Mouse (Mus musculus) hindbrain, embryonic 13.5 days (tissue): ENCODE measurements around the gene Olfr33. TPM values are rescaled to one million over a fixed set of nuclear protein-coding genes. Genes with fewer than 3 reads are reported as not detected.

Source experiments
- ATAC-seq: fragments of 200-750 bp; cut with Nextera tagmentation; 2 replicates; pipeline ENCODE4 v1.8.0; 2017; ENCODE audit warnings: moderate TSS enrichment; ENCODE audit not compliant: low FRiP score
- H3K27ac ChIP-seq: fragments of 300-500 bp; sonication (generic); 2 replicates; pipeline ENCODE4 v1.5.1; 2015; ENCODE audit warnings: inconsistent platforms, mild to moderate bottlenecking, moderate library complexity
- H3K27me3 ChIP-seq: fragments of 300-500 bp; sonication (generic); 2 replicates; pipeline ENCODE4 v1.6.1; 2015; ENCODE audit warnings: mild to moderate bottlenecking, inconsistent platforms
- H3K36me3 ChIP-seq: fragments of 300-500 bp; sonication (generic); 2 replicates; pipeline ENCODE4 v1.6.1; 2015; ENCODE audit warnings: mild to moderate bottlenecking, inconsistent platforms
- H3K4me1 ChIP-seq: fragments of 300-500 bp; sonication (generic); replicated peaks from 2 replicates; pipeline ENCODE4 v1.6.1; 2015; ENCODE audit warnings: inconsistent platforms
- H3K4me2 ChIP-seq: fragments of 300-500 bp; sonication (generic); 2 replicates; pipeline ENCODE4 v1.6.1; 2015; ENCODE audit warnings: inconsistent platforms, mild to moderate bottlenecking, moderate library complexity
- H3K4me3 ChIP-seq: fragments of 300-500 bp; sonication (generic); 2 replicates; pipeline ENCODE4 v1.5.1; 2015; ENCODE audit warnings: mild to moderate bottlenecking, inconsistent platforms
- H3K9ac ChIP-seq: fragments of 300-500 bp; sonication (generic); 2 replicates; pipeline ENCODE4 v1.6.1; 2015; ENCODE audit warnings: mild to moderate bottlenecking, inconsistent platforms
- H3K9me3 ChIP-seq: fragments of 300-500 bp; sonication (generic); 2 replicates; pipeline ENCODE4 v1.6.1; 2016; ENCODE audit warnings: inconsistent platforms
- WGBS: fragments of 180-500 bp; shearing (Covaris S2); methylation state at CpG from one replicate; pipeline ENCODE4 v1.1.7; 2015; 5-methylcytosine and 5-hydroxymethylcytosine counted together
- polyA plus RNA-seq: library from polyadenylated mRNA; unstranded; fragments of >200 nt; fragmentation: Nextera tagmentation; extraction: Ambion mirVana; gene quantifications from 2 replicates; pipeline ENCODE4 v1.2.1, GENCODE M21; 2015

The Olfr33 gene
- polyA plus RNA-seq, 1 experiment from 2014 or later, result not detected

- H3K27ac ChIP-seq, result no peak overlapping the region
- no peaks in the 10 kb centered on the region for H3K4me1 ChIP-seq
- no peaks in the 10 kb centered on the region for H3K27me3 ChIP-seq
- no peaks in the 10 kb centered on the region for H3K36me3 ChIP-seq
- no peaks in the 10 kb centered on the region for H3K9me3 ChIP-seq
- no peak overlapping the region for H3K4me2 ChIP-seq
- H3K4me3 ChIP-seq, result no peak overlapping the region
- H3K9ac ChIP-seq, result no peak overlapping the region
- ATAC-seq, result no peak
- WGBS, result 51% methylated on average over 2 of the region's 2 CpGs
Observed at GRCm38 (mm10) chr7:102665378-102665777, 53.5 kb downstream of the Olfr33 start.

- Histone ChIP-seq H3K36me3 (no peaks in the 10 kb centered on the region), H3K27ac (no peak within 1 kb of the TSS), H3K9me3 (no peaks in the 10 kb centered on the region), H3K4me2 (no peak within 1 kb of the TSS), H3K4me3 (no peak within 1 kb of the TSS), H3K4me1 (no peaks in the 10 kb centered on the region), H3K27me3 (no peaks in the 10 kb centered on the region), H3K9ac (no peak within 1 kb of the TSS)
- ATAC-seq, result no peak
- WGBS, result 41% methylated on average over 3 of the region's 3 CpGs
Observed at GRCm38 (mm10) chr7:102664599-102664998, 54.3 kb downstream of the Olfr33 start, which contains the start of gene Olfr556. Gene Olfr556, plus strand, starts transcription at chr7:102664899.

Other genes starting within 250 kb of the Olfr33 start
- 0.60 and 0.85 TPM in 2 replicates for gene Olfr543, start 237.4 kb downstream of the Olfr33 start, polyA plus RNA-seq
- gene Olfr544, start 230.8 kb downstream of the Olfr33 start, polyA plus RNA-seq, result 0.21 and 0.30 TPM in 2 replicates
- 0.14 and 0.19 TPM in 2 replicates for gene Olfr545, start 219.5 kb downstream of the Olfr33 start, polyA plus RNA-seq
- gene Olfr547, start 184.3 kb downstream of the Olfr33 start, polyA plus RNA-seq, result not detected in 2 replicates
- gene Olfr548-ps1, start 178.2 kb downstream of the Olfr33 start, polyA plus RNA-seq, result not detected in 2 replicates
- not detected in 2 replicates for gene Olfr549, start 169.2 kb downstream of the Olfr33 start, polyA plus RNA-seq
- gene Trim21, start 153.6 kb downstream of the Olfr33 start, polyA plus RNA-seq, result 0.19 and 0.32 TPM in 2 replicates
- gene Olfr550, start 147.6 kb downstream of the Olfr33 start, polyA plus RNA-seq, result not detected in 2 replicates
- not detected in 2 replicates for gene Olfr551, start 127.2 kb downstream of the Olfr33 start, polyA plus RNA-seq
- gene Olfr552, start 121.3 kb downstream of the Olfr33 start, polyA plus RNA-seq, result not detected in 2 replicates
- gene Olfr553, start 100.9 kb downstream of the Olfr33 start, polyA plus RNA-seq, result not detected in 2 replicates
- gene Olfr554, start 80.6 kb downstream of the Olfr33 start, polyA plus RNA-seq, result not detected in 2 replicates
- not detected in 2 replicates for gene Olfr555, start 60.2 kb downstream of the Olfr33 start, polyA plus RNA-seq
- not detected in 2 replicates for gene Olfr556, start 54.2 kb downstream of the Olfr33 start, polyA plus RNA-seq
- 7.2 and 8.0 TPM in 2 replicates for gene Trim68, start 31.7 kb downstream of the Olfr33 start, polyA plus RNA-seq
- gene Olfr557, start 23.2 kb downstream of the Olfr33 start, polyA plus RNA-seq, result not detected in 2 replicates
- 0.39 TPM in 2 replicates for gene Olfr558, start 16.9 kb downstream of the Olfr33 start, polyA plus RNA-seq
- not detected in 2 replicates for gene Olfr559, start 8.4 kb upstream of the Olfr33 start, polyA plus RNA-seq
- gene Olfr560, start 40.3 kb upstream of the Olfr33 start, polyA plus RNA-seq, result not detected in 2 replicates
- gene Olfr78, start 40.4 kb upstream of the Olfr33 start, polyA plus RNA-seq, result 0.09 and 0.10 TPM in 2 replicates
- not detected in 2 replicates for gene Olfr561, start 52.2 kb upstream of the Olfr33 start, polyA plus RNA-seq
- gene Olfr564, start 84.4 kb upstream of the Olfr33 start, polyA plus RNA-seq, result not detected in 2 replicates
- gene Olfr566, start 139.7 kb upstream of the Olfr33 start, polyA plus RNA-seq, result not detected in 2 replicates
- gene Olfr568, start 158.1 kb upstream of the Olfr33 start, polyA plus RNA-seq, result not detected in 2 replicates
- not detected in 2 replicates for gene Olfr569, start 171.8 kb upstream of the Olfr33 start, polyA plus RNA-seq
- gene Olfr570, start 175.5 kb upstream of the Olfr33 start, polyA plus RNA-seq, result not detected in 2 replicates
- gene Olfr571, start 198.5 kb upstream of the Olfr33 start, polyA plus RNA-seq, result not detected in 2 replicates
- gene Olfr572, start 205.3 kb upstream of the Olfr33 start, polyA plus RNA-seq, result not detected in 2 replicates
- not detected in 2 replicates for gene Olfr573-ps1, start 223.5 kb upstream of the Olfr33 start, polyA plus RNA-seq
- not detected in 2 replicates for gene Olfr574, start 229.4 kb upstream of the Olfr33 start, polyA plus RNA-seq
- not detected in 2 replicates for gene Olfr575, start 239.7 kb upstream of the Olfr33 start, polyA plus RNA-seq
- gene Olfr576, start 243.6 kb upstream of the Olfr33 start, polyA plus RNA-seq, result not detected in 2 replicates